Mouse (Mus musculus): ENCODE results near the gene Slc4a3. TPM values are rescaled to one million over a fixed set of nuclear protein-coding genes. Genes with fewer than 3 reads are reported as not detected.
A peak's percentile ranks its signal among the peaks of the same experiment; 100 is the strongest.

Gene Slc4a3
- polyA plus RNA-seq, 1 experiment from 2014 or later, result 32.6 TPM

GRCm38 (mm10) chr1:75548871-75549270, 2.8 kb downstream of the Slc4a3 start:
- H3K4me2 ChIP-seq, result no peak overlapping the region

GRCm38 (mm10) chr1:75549289-75550279, 3.5 kb downstream of the Slc4a3 start:
- no peaks in the 10 kb centered on the region for H3K9me3 ChIP-seq (replicated peaks)
- 54% methylated on average over 17 of the region's 17 CpGs for WGBS
- H3K9ac ChIP-seq, result no peak overlapping the region; the same call in 1 of the 2 replicates
- peaks cover 39% of the 10 kb centered on the region for H3K4me1 ChIP-seq (replicated peaks)
- H3K27me3 ChIP-seq (replicated peaks), result no peaks in the 10 kb centered on the region
- no peak overlapping the region for H3K4me3 ChIP-seq
- no peak for ATAC-seq (ENCODE audit: insufficient number of reproducible peaks, low FRiP score)
- H3K27ac ChIP-seq (ENCODE audit: poor library complexity, severe bottlenecking), result no peak overlapping the region; the same call in 1 of the 2 replicates
- H3K36me3 ChIP-seq, result peaks cover 54% of the 10 kb centered on the region
- 0 out of 2 replicates have a peak overlapping the region, but pooled peaks have one; percentile 6 for H3K4me2 ChIP-seq

More at GRCm38 (mm10) chr1:75548871-75549270, 2.8 kb downstream of the Slc4a3 start:
- peaks cover 47% of the 10 kb centered on the region for H3K36me3 ChIP-seq
- ATAC-seq (ENCODE audit: insufficient number of reproducible peaks, low FRiP score), result no peak
- H3K27ac ChIP-seq (ENCODE audit: poor library complexity, severe bottlenecking), result no peak overlapping the region; the same call in 1 of the 2 replicates
- H3K4me1 ChIP-seq (replicated peaks), result peaks cover 39% of the 10 kb centered on the region
- no peaks in the 10 kb centered on the region for H3K9me3 ChIP-seq (replicated peaks)
- no peak overlapping the region for H3K4me3 ChIP-seq
- 79% methylated on average over 17 of the region's 17 CpGs for WGBS
- no peak overlapping the region for H3K9ac ChIP-seq
- no peaks in the 10 kb centered on the region for H3K27me3 ChIP-seq (replicated peaks)

- Histone ChIP-seq H3K9me3 (replicated peaks) (no peaks in the 10 kb centered on the region), H3K36me3 (peaks cover 64% of the 10 kb centered on the region), H3K27ac (ENCODE audit: poor library complexity, severe bottlenecking) (no peak overlapping the region), H3K4me2 (no peak overlapping the region), H3K4me1 (replicated peaks) (peaks cover 36% of the 10 kb centered on the region), H3K4me3 (no peak overlapping the region), H3K9ac (no peak overlapping the region), H3K27me3 (replicated peaks) (no peaks in the 10 kb centered on the region)
- no peak for ATAC-seq (ENCODE audit: insufficient number of reproducible peaks, low FRiP score)
- WGBS, result 79% methylated on average over 15 of the region's 15 CpGs
These were observed 4.5 kb downstream of the Slc4a3 start for GRCm38 (mm10) chr1:75550586-75550985.

DNA sequence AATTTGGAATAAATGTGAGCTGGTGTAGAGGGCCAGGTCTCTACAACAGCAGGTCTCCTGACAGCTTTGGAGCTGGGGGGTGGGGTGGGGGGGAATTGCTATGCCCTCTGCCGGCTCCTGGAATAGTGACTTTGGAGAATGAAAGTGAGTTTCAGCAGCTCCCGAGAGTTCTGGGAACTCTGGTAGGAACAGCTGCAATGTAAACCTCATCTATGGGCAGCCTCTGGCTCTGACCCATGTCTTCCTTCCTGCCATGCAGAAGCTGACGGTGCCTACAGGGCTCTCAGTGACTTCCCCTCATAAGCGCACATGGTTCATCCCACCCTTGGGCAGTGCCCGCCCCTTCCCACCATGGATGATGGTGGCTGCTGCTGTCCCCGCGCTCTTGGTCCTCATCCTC, 9.6 kb downstream of the Slc4a3 start:
- Histone ChIP-seq H3K4me2 (no peak overlapping the region), H3K4me3 (no peak overlapping the region), H3K36me3 (peaks cover 71% of the 10 kb centered on the region), H3K9ac (no peak overlapping the region), H3K9me3 (replicated peaks) (no peaks in the 10 kb centered on the region), H3K27me3 (replicated peaks) (no peaks in the 10 kb centered on the region), H3K4me1 (replicated peaks) (peaks cover 19% of the 10 kb centered on the region), H3K27ac (ENCODE audit: poor library complexity, severe bottlenecking) (no peak overlapping the region)
- ATAC-seq (ENCODE audit: insufficient number of reproducible peaks, low FRiP score), result no peak
- 74% methylated on average over 7 of the region's 7 CpGs for WGBS

DNA sequence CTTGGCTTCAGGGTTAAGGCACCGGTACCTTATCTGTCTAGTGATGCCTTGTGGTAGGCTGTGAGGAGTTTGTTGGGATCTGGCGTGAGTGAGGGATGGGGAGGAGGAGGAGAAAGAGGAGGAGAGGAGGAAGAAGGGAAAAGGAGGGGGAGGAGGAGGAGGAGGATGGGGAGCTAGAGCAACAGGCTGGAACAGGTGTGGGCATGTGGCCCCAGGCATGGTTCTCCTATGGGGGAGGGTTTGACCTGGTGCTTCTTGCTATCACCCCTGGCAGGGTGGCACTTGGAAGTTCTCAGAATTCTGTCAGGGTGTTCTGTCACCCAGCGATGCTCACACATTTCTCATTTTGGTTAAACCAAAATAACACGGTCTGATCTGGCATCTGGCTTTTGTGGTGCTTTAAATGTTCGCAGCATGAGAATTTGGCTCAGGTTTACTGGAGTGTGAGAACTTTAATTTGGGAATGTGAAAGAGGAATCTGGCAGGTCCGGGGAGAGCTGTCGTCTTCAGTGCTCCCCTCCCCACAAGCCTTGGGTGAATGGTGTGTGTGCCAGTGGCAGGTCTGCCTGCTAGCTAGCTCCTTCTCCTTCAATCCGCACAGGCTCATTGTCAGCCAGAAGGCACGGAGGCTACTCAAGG, 10.2 kb downstream of the Slc4a3 start:
- WGBS, result 66% methylated on average over 9 of the region's 9 CpGs
- peaks cover 24% of the 10 kb centered on the region for H3K4me1 ChIP-seq (replicated peaks)
- ATAC-seq (ENCODE audit: insufficient number of reproducible peaks, low FRiP score), result no peak
- H3K27me3 ChIP-seq (replicated peaks), result no peaks in the 10 kb centered on the region
- H3K27ac ChIP-seq (ENCODE audit: poor library complexity, severe bottlenecking), result no peak overlapping the region
- no peak overlapping the region for H3K4me2 ChIP-seq
- no peak overlapping the region for H3K9ac ChIP-seq
- no peaks in the 10 kb centered on the region for H3K9me3 ChIP-seq (replicated peaks)
- H3K4me3 ChIP-seq, result no peak overlapping the region
- H3K36me3 ChIP-seq, result peaks cover 65% of the 10 kb centered on the region

DNA sequence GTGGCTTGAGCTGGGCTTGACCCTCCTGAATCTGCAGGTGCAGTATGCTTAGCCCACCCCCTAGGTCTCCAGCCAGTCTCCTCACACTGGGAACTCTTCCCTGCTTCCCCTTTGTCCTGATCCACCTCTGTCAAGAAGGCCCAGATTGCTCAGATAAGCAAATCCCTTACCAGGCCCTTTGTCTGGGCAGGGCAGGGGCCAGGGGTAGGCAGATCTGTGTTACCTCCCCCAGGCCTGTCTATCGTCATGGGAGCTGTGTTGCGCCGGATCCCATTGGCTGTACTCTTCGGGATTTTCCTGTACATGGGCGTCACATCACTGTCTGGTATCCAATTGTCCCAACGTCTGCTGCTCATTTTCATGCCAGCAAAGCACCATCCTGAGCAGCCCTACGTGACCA, 11.0 kb downstream of the Slc4a3 start:
- no peak overlapping the region for H3K9ac ChIP-seq
- H3K27me3 ChIP-seq (replicated peaks), result no peaks in the 10 kb centered on the region
- peaks cover 57% of the 10 kb centered on the region for H3K36me3 ChIP-seq
- peaks cover 32% of the 10 kb centered on the region for H3K4me1 ChIP-seq (replicated peaks)
- WGBS, result 89% methylated on average over 7 of the region's 7 CpGs
- no peaks in the 10 kb centered on the region for H3K9me3 ChIP-seq (replicated peaks)
- H3K27ac ChIP-seq (ENCODE audit: poor library complexity, severe bottlenecking), result no peak overlapping the region
- no peak overlapping the region for H3K4me2 ChIP-seq
- no peak for ATAC-seq (ENCODE audit: insufficient number of reproducible peaks, low FRiP score)
- H3K4me3 ChIP-seq, result no peak overlapping the region

GRCm38 (mm10) chr1:75558388-75559178, 12.5 kb downstream of the Slc4a3 start:
- WGBS, result 72% methylated on average over 18 of the region's 18 CpGs
- H3K9ac ChIP-seq, result peak overlapping the region; percentile 51; the same call in 1 of the 2 replicates
- H3K27ac ChIP-seq (ENCODE audit: poor library complexity, severe bottlenecking), result peak overlapping the region; percentile 93
- 0 out of 2 replicates have a peak, but pooled peaks cover 8% of the 10 kb centered on the region for H3K9me3 ChIP-seq (replicated peaks)
- H3K27me3 ChIP-seq (replicated peaks), result no peaks in the 10 kb centered on the region
- H3K4me1 ChIP-seq (replicated peaks), result peaks cover 34% of the 10 kb centered on the region
- no peak overlapping the region for H3K4me3 ChIP-seq
- peaks cover 42% of the 10 kb centered on the region for H3K36me3 ChIP-seq
- peak overlapping the region; percentile 60 for H3K4me2 ChIP-seq
- no peak for ATAC-seq (ENCODE audit: insufficient number of reproducible peaks, low FRiP score)

GRCm38 (mm10) chr1:75559212-75559925, 13.3 kb downstream of the Slc4a3 start:
- Histone ChIP-seq H3K9me3 (replicated peaks) (0 out of 2 replicates have a peak, but pooled peaks cover 8% of the 10 kb centered on the region), H3K27ac (ENCODE audit: poor library complexity, severe bottlenecking) (peak overlapping the region; percentile 93), H3K4me1 (replicated peaks) (peaks cover 34% of the 10 kb centered on the region), H3K4me2 (peak overlapping the region; percentile 60), H3K27me3 (replicated peaks) (no peaks in the 10 kb centered on the region), H3K9ac (peak overlapping the region; percentile 51; the same call in 1 of the 2 replicates), H3K36me3 (peaks cover 34% of the 10 kb centered on the region), H3K4me3 (peak overlapping the region; percentile 11; the same call in 1 of the 2 replicates)
- ATAC-seq (ENCODE audit: insufficient number of reproducible peaks, low FRiP score), result peak; percentile 90
- WGBS, result 4% methylated on average over 17 of the region's 17 CpGs

- 0 out of 2 replicates have a peak, but pooled peaks cover 8% of the 10 kb centered on the region for H3K9me3 ChIP-seq (replicated peaks)
- 70% methylated on average over 12 of the region's 12 CpGs for whole genome bisulfite sequencing
- H3K4me1 ChIP-seq (replicated peaks), result peaks cover 34% of the 10 kb centered on the region
- no peak overlapping the region for H3K4me3 ChIP-seq
- no peaks in the 10 kb centered on the region for H3K27me3 ChIP-seq (replicated peaks)
- H3K9ac ChIP-seq, result no peak overlapping the region
- no peak overlapping the region for H3K27ac ChIP-seq (ENCODE audit: poor library complexity, severe bottlenecking)
- ATAC-seq (ENCODE audit: insufficient number of reproducible peaks, low FRiP score), result no peak
- peaks cover 24% of the 10 kb centered on the region for H3K36me3 ChIP-seq
- H3K4me2 ChIP-seq, result 0 out of 2 replicates have a peak overlapping the region, but pooled peaks have one; percentile 22
These were observed 14.3 kb downstream of the Slc4a3 start for GRCm38 (mm10) chr1:75560206-75560913.
